Mouse (Mus musculus): ENCODE results near the gene Pigl.
A peak's percentile ranks its signal among the peaks of the same experiment; 100 is the strongest.

DNA sequence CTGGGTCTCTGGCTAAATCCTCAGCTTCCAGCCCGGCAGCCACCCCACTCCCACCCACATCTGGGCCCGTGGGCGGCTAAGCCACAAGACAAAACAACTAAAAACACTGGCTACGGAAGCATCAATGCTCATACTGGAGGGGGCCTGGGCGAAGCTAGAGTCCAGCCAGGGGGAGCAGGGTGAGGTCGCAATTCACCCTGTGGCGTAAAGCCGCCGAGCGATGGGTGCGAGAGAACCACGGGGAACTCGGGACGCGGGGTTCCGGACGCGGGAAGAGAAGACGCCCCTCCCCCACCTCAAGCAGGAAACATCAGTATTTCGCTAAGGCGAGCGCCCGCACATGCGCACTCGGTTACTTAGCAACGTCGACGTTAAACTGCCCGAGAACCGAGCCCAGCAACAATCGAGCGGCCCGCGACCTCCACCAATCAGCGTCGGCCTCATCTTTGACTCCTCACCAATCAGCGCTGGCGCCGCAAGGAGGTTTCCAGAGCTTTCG lies 92.5 kb downstream of the Pigl start, which contains the start of gene Ubb:
- TF ChIP-seq CTCF (IDR thresholded peaks at IDR 0.05; ENCODE audit: borderline replicate concordance, extremely low read depth, insufficient read depth, insufficient read length) (no peak), POLR2A (IDR thresholded peaks at IDR 0.05; ENCODE audit: borderline replicate concordance, extremely low read depth, insufficient read depth, insufficient read length, poor library complexity, severe bottlenecking) (peak; percentile 91; the same call in 1 of the 2 replicates)

All from brain, embryonic 14.5 days (tissue).